Mouse (Mus musculus) hindbrain, embryonic 11.5 days (tissue): ENCODE measurements around the gene Slc39a1. TPM values are rescaled to one million over a fixed set of nuclear protein-coding genes. Genes with fewer than 3 reads are reported as not detected.
A peak's percentile ranks its signal among the peaks of the same experiment; 100 is the strongest.
"Not testable (repeated sequence)": the region's sequence is repeated elsewhere in the genome, so short reads cannot be mapped to it uniquely, and the experiment has no call there.

Experiments
- ATAC-seq: fragments of 200-750 bp; cut with Nextera tagmentation; 2 replicates; pipeline ENCODE4 v1.8.0; 2017; ENCODE audit warnings: mild to moderate bottlenecking, moderate TSS enrichment, moderate library complexity; ENCODE audit not compliant: low FRiP score
- DNase-seq: peaks from one replicate; pipeline ENCODE4 v3.0.0-alpha.2; 2015; ENCODE audit warnings: low spot score
- H3K27ac ChIP-seq: fragments of 300-500 bp; sonication (generic); 2 replicates; pipeline ENCODE4 v1.5.1; 2014; ENCODE audit warnings: mild to moderate bottlenecking, low read depth, low read length
- H3K27me3 ChIP-seq: fragments of 300-500 bp; sonication (generic); 2 replicates; pipeline ENCODE4 v1.6.1; 2014; ENCODE audit warnings: mild to moderate bottlenecking, low read length, moderate library complexity, mixed read lengths; ENCODE audit not compliant: control insufficient read depth, insufficient read depth
- H3K36me3 ChIP-seq: fragments of 300-500 bp; sonication (generic); 2 replicates; pipeline ENCODE4 v1.6.1; 2014; ENCODE audit warnings: mild to moderate bottlenecking, low read length, moderate library complexity, mixed read lengths; ENCODE audit not compliant: control insufficient read depth, insufficient read depth
- H3K4me1 ChIP-seq: fragments of 300-500 bp; sonication (generic); replicated peaks from 2 replicates; pipeline ENCODE4 v1.6.1; 2014; ENCODE audit warnings: low read length, mixed read lengths; ENCODE audit not compliant: control insufficient read depth, insufficient read depth
- H3K4me2 ChIP-seq: fragments of 300-500 bp; sonication (generic); replicated peaks from 2 replicates; pipeline ENCODE4 v1.6.1; 2014; ENCODE audit warnings: mild to moderate bottlenecking, low read depth, low read length
- H3K4me3 ChIP-seq: fragments of 300-500 bp; sonication (generic); 2 replicates; pipeline ENCODE4 v1.5.1; 2014; ENCODE audit warnings: low read depth, low read length
- H3K9ac ChIP-seq: fragments of 300-500 bp; sonication (generic); 2 replicates; pipeline ENCODE4 v1.6.1; 2014; ENCODE audit warnings: low read depth, low read length
- H3K9me3 ChIP-seq: fragments of 300-500 bp; sonication (generic); 2 replicates; pipeline ENCODE4 v1.6.1; 2016; ENCODE audit warnings: low read length; ENCODE audit not compliant: control insufficient read depth
- WGBS: fragments of 180-500 bp; shearing (Covaris S2); extraction: QIAGEN DNeasy Blood & Tissue Kit; methylation state at CpG from one replicate; pipeline ENCODE4 v1.1.7; 2014; 5-methylcytosine and 5-hydroxymethylcytosine counted together
- polyA plus RNA-seq: library from polyadenylated mRNA; unstranded; fragments of >200 nt; fragmentation: Nextera tagmentation; extraction: Ambion mirVana; gene quantifications from 2 replicates; pipeline ENCODE4 v1.2.1, GENCODE M21; 2014

Gene Slc39a1
- polyA plus RNA-seq, 1 experiment from 2014 or later, result 55.3 TPM

DNA sequence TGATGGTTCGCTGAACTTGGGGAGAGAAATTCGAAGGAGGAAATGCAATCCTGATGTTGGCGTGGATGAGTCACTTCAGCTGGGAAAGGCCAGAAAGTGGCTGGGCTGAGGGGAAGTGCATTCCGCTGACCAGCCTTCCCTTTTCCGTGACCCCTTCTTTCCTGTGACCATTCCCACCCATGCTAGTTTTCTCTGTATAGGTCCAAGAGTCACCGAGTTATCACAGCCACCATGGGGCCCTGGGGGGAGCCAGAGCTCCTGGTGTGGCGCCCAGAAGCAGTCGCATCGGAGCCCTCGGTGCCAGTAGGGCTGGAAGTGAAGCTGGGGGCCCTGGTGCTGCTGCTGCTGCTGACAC is 751 bp downstream of the Slc39a1 start:
- no peaks in the 10 kb centered on the region for H3K27me3 ChIP-seq
- no peaks in the 10 kb centered on the region for H3K9me3 ChIP-seq
- peaks cover 6% of the 10 kb centered on the region; the same call in 1 of the 2 replicates for H3K4me1 ChIP-seq
- 14% methylated on average over 10 of the region's 10 CpGs for WGBS
- DNase-seq, result no peak
- ATAC-seq, result no peak
- H3K9ac ChIP-seq, result peak overlapping the region; percentile 76
- H3K36me3 ChIP-seq, result no peaks in the 10 kb centered on the region
- peak overlapping the region; percentile 70 for H3K4me2 ChIP-seq
- no peak overlapping the region for H3K27ac ChIP-seq
- H3K4me3 ChIP-seq, result peak overlapping the region; percentile 58

DNA sequence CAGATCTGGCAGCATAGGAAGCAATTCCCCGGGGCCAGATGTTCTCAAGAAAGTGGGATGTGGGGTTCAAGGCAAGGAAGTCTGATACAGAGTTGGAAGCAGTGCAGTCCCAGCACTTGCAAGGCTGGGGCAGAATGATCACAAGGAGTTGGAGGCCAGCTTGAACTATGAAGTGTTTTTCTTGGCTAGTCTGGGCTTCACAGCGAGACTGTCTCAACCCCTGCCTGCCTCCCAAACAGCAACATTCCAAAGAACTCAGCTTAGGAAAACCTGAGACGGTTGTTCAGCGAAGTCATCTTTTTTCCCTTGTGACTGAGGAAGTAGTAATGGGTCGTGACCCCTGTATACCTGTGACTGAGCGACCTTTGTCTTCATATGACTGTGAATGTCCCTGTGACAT is 2.8 kb downstream of the Slc39a1 start:
- H3K9me3 ChIP-seq, result no peaks in the 10 kb centered on the region
- no peak overlapping the region for H3K9ac ChIP-seq
- no peak overlapping the region for H3K27ac ChIP-seq
- no peak overlapping the region for H3K4me3 ChIP-seq
- ATAC-seq, result no peak
- no peaks in the 10 kb centered on the region for H3K27me3 ChIP-seq
- H3K4me1 ChIP-seq, result peaks cover 11% of the 10 kb centered on the region
- 90% methylated on average over 6 of the region's 6 CpGs for WGBS
- DNase-seq, result no peak
- H3K36me3 ChIP-seq, result no peaks in the 10 kb centered on the region
- no peak overlapping the region for H3K4me2 ChIP-seq

DNA sequence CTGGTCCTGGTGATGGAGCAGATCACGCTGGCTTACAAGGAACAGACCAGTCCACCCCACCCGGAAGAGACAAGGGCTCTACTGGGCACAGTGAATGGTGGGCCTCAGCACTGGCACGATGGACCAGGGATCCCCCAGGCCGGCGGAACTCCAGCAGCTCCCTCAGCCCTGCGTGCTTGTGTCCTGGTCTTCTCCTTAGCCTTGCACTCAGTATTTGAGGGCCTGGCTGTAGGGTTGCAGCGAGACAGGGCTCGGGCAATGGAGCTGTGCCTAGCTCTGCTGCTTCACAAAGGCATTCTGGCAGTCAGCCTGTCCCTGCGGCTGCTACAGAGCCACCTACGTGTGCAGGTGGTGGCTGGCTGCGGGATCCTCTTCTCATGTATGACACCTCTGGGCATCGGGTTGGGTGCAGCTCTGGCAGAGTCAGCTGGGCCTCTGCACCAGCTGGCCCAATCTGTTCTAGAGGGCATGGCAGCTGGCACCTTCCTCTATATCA is 3.8 kb downstream of the Slc39a1 start:
- not testable (repeated sequence) for DNase-seq, H3K9ac ChIP-seq, H3K27me3 ChIP-seq, H3K27ac ChIP-seq, H3K36me3 ChIP-seq, ATAC-seq, H3K9me3 ChIP-seq, H3K4me2 ChIP-seq, H3K4me3 ChIP-seq
- WGBS, result 92% methylated on average over 10 of the region's 12 CpGs
- H3K4me1 ChIP-seq, result peaks cover 11% of the 10 kb centered on the region

DNA sequence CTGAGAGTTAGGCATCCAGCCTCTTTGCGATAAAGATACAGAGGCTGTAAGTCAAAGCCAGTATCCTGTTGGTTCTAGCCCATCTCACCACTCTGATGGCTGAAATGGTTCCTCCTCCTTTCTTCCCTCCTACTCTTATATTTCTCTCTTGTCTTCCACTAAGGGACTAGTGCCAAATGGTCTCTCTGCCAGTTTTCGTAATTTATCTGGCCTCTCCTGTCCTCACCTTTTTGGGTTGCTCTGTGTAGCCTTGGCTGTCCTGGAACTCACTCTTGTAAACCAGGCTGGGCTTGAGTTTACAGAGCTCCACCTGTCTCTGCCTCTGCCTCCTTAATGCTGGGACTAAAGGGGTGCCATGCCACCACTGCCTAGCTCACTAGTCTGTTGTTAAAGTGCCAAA is 4.7 kb downstream of the Slc39a1 start:
- not testable (repeated sequence) for H3K27me3 ChIP-seq, H3K27ac ChIP-seq, H3K9me3 ChIP-seq, DNase-seq, H3K9ac ChIP-seq, H3K36me3 ChIP-seq, H3K4me2 ChIP-seq, ATAC-seq, H3K4me1 ChIP-seq, H3K4me3 ChIP-seq
- WGBS, result 94% methylated on average over 2 of the region's 2 CpGs

DNA sequence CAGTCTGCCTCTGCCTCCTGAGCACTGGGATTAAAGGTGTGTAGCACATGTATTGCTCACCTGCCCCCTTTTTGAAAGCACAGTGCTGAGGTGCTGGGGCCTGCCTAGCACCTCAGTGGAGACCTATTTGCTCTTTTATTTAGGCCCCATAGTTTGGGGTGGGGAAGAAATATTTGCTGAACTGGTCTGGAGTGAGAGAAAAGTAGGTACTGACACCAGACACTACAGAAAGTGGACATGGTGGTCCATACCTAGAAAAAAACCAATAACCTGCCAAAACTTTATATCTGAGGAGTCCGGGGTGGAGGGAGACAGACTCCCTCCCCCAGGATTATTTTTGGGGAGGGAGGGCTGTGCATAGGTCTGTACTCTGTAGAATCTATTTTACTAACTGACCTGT is 5.2 kb downstream of the Slc39a1 start:
- ATAC-seq, H3K4me1 ChIP-seq, H3K4me3 ChIP-seq, H3K36me3 ChIP-seq, H3K27me3 ChIP-seq, H3K27ac ChIP-seq, H3K9ac ChIP-seq, H3K9me3 ChIP-seq, DNase-seq, H3K4me2 ChIP-seq: not testable (repeated sequence)
- 79% methylated on average over 1 of the region's 1 CpGs for WGBS

DNA sequence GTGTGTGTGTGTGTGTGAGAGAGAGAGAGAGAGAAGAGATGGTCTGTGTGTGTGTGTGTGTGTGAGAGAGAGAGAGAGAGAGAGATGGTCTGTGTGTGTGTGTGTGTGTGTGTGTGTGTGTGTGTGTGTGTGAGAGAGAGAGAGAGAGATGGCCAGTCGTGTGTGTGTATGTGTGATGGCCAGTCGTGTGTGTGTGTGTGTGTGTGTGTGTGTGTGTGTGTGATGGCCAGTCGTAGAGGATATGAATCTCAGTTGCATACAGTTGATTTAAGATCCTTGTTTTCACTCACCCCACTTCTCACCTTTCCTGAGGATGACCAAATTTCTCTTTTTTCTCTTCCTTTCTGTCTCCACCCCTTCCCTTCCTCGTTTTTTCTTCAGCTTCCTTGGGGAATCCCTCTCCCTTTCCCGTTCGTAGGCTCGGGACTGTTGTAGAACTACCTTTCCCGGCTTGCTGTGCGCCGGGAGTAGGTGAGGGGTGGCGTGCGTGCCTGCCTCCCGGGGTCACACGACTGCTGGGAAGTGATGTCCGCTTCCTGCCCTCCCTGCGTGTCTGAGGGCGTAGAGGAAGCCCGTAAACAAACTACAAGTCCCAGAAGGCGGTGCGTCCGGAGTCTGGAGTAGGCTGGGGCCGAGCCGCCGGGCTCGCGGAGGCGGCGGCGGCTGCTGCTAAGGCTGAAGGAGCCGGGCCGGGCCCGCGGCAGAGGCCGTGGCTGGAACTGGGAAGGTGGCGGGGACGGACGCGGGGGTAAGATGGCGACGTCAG is 5.9 kb downstream of the Slc39a1 start, which contains the start of gene Crtc2:
TSS of gene Crtc2 (plus strand) at position 511 of the 766 bp plus-strand sequence.
- peak; percentile 94 for DNase-seq
- H3K9me3 ChIP-seq, result no peaks in the 10 kb centered on the region
- H3K4me2 ChIP-seq, result peak within 1 kb of the TSS; percentile 71
- H3K9ac ChIP-seq, result peak within 1 kb of the TSS; percentile 71
- 2% methylated on average over 39 of the region's 40 CpGs for WGBS
- peaks cover 5% of the 10 kb centered on the region for H3K4me1 ChIP-seq
- ATAC-seq, result peak; percentile 97
- no peaks in the 10 kb centered on the region for H3K36me3 ChIP-seq
- H3K27me3 ChIP-seq, result no peaks in the 10 kb centered on the region
- peak within 1 kb of the TSS; percentile 61 for H3K4me3 ChIP-seq
- peak within 1 kb of the TSS; percentile 75 for H3K27ac ChIP-seq

DNA sequence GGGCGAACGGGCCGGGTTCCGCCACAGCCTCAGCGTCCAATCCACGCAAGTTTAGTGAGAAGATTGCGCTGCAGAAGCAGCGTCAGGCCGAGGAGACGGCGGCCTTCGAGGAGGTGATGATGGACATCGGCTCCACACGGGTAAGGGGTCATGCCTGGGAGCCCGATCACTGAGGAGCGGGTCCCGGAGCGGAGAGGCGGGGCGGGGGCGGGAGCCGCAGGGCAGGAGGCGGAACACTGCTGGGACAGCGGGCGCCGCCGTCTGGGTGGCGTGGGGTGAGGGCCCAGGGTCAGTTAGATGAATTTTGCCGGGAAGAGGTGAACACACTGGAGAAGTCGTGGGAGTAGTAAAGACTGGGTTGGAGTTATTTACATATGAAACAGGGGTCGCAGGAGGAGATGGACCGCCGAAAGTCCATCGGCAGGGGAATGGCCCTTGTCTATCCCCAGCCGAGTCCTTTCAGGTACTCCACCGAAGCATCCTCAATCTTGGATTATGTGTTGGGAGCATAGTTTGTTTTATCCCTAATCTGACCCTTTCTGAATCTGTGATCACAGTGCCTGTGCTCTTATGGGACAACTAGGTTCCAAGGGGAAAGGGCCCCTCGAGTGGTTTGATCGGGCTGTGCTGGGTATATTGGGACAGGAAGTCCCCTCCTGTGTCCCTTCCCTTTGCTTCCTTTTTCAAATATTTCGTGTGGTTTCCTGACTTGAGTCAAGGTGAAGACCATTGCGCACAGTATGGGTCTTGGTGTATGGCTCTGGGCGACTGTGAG is 6.6 kb downstream of the Slc39a1 start:
- WGBS, result under 1% methylated on average over 41 of the region's 41 CpGs

DNA sequence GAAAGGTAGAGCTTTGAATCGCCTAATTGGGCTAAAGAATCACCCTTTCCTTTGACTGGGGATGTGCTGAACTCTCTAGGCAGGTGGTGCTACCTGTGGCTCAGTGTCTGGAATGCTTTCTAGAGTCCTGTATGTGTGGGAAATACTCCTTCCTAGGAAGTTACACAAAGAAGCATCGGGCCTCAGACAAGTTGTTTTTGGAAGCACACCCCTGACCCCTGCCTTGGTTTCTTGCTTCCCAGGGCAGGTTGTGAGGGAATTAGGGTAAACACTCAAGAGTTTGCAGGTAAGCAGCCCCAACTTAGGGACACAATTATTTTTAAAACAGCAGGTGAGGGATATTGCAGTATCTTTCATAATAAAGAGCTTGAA is 7.2 kb downstream of the Slc39a1 start:
- DNase-seq, result no peak
- no peaks in the 10 kb centered on the region for H3K9me3 ChIP-seq
- peaks cover 8% of the 10 kb centered on the region; the same call in 1 of the 2 replicates for H3K36me3 ChIP-seq
- WGBS, result 26% methylated on average over 2 of the region's 2 CpGs
- H3K4me3 ChIP-seq, result peak overlapping the region; percentile 61
- peak overlapping the region; percentile 71 for H3K9ac ChIP-seq
- peak overlapping the region; percentile 75; the same call in 1 of the 2 replicates for H3K27ac ChIP-seq
- peaks cover 5% of the 10 kb centered on the region for H3K4me1 ChIP-seq
- no peaks in the 10 kb centered on the region for H3K27me3 ChIP-seq
- peak overlapping the region; percentile 71 for H3K4me2 ChIP-seq
- ATAC-seq, result no peak

More for the DNA sequence above, 6.6 kb downstream of the Slc39a1 start:
- Histone ChIP-seq H3K27me3 (no peaks in the 10 kb centered on the region), H3K4me1 (peaks cover 5% of the 10 kb centered on the region), H3K4me2 (peak overlapping the region; percentile 71), H3K27ac (peak overlapping the region; percentile 75), H3K4me3 (peak overlapping the region; percentile 61), H3K9me3 (no peaks in the 10 kb centered on the region), H3K9ac (peak overlapping the region; percentile 71), H3K36me3 (0 out of 2 replicates have a peak, but pooled peaks cover 4% of the 10 kb centered on the region)
- DNase-seq (no peak), ATAC-seq (peak; percentile 80)
